Mouse (Mus musculus): ENCODE measurements around the gene Cldn34b2. TPM values are rescaled to one million over a fixed set of nuclear protein-coding genes. Genes with fewer than 3 reads are reported as not detected.
"Not testable (repeated sequence)": the region's sequence is repeated elsewhere in the genome, so short reads cannot be mapped to it uniquely, and the experiment has no call there.

Gene Cldn34b2
- polyA plus RNA-seq, 1 experiment from 2014 or later: not detected

- not testable (repeated sequence) for H3K36me3 ChIP-seq; H3K9ac ChIP-seq; H3K27me3 ChIP-seq; ATAC-seq (ENCODE audit: low FRiP score); H3K27ac ChIP-seq; H3K9me3 ChIP-seq (replicated peaks); H3K4me1 ChIP-seq; H3K4me3 ChIP-seq; H3K4me2 ChIP-seq (replicated peaks)
- whole genome bisulfite sequencing: no CpG with 5 or more reads among the region's 2 CpGs
These were observed 38.5 kb downstream of the Cldn34b2 start, which contains the start of gene Magea1 for GRCm38 (mm10) chrX:155089693-155090092. Magea1 (minus strand) TSS chrX:155089793.

Other genes with a start within 250 kb of the Cldn34b2 start
- not detected in 2 replicates for gene Cldn34b1, start 238.1 kb downstream of the Cldn34b2 start, polyA plus RNA-seq (2016; fragmentation: Nextera tagmentation; extraction: Ambion mirVana)
- gene Magea6, start 192.4 kb downstream of the Cldn34b2 start, polyA plus RNA-seq (2016; fragmentation: Nextera tagmentation; extraction: Ambion mirVana): not detected in 2 replicates
- not detected in 2 replicates for gene Magea3, start 178.9 kb downstream of the Cldn34b2 start, polyA plus RNA-seq (2016; fragmentation: Nextera tagmentation; extraction: Ambion mirVana)
- gene Magea8, start 132.6 kb downstream of the Cldn34b2 start, polyA plus RNA-seq (2016; fragmentation: Nextera tagmentation; extraction: Ambion mirVana): not detected in 2 replicates
- gene Magea5, start 65.3 kb downstream of the Cldn34b2 start, polyA plus RNA-seq (2016; fragmentation: Nextera tagmentation; extraction: Ambion mirVana): not detected in 2 replicates
- not detected in 2 replicates for gene Magea1, start 38.6 kb downstream of the Cldn34b2 start, polyA plus RNA-seq (2016; fragmentation: Nextera tagmentation; extraction: Ambion mirVana)
- gene Magea2, start 34.7 kb downstream of the Cldn34b2 start, polyA plus RNA-seq (2016; fragmentation: Nextera tagmentation; extraction: Ambion mirVana): not detected in 2 replicates
- 72.1 and 78.5 TPM in 2 replicates for gene Sat1, start 88.0 kb upstream of the Cldn34b2 start, polyA plus RNA-seq (2016; fragmentation: Nextera tagmentation; extraction: Ambion mirVana)
- gene Acot9, start 134.0 kb upstream of the Cldn34b2 start, polyA plus RNA-seq (2016; fragmentation: Nextera tagmentation; extraction: Ambion mirVana): 31.2 and 34.7 TPM in 2 replicates
- 189 and 203 TPM in 2 replicates for gene Prdx4, start 212.3 kb upstream of the Cldn34b2 start, polyA plus RNA-seq (2016; fragmentation: Nextera tagmentation; extraction: Ambion mirVana)